Mouse (Mus musculus) forebrain, embryonic 14.5 days (tissue): ENCODE results near the gene Tmem220. TPM values are rescaled to one million over a fixed set of nuclear protein-coding genes. Genes with fewer than 3 reads are reported as not detected.
"Not testable (repeated sequence)": the region's sequence is repeated elsewhere in the genome, so short reads cannot be mapped to it uniquely, and the experiment has no call there.

Source experiments
- ATAC-seq: fragments of 200-750 bp; cut with Nextera tagmentation; 2 replicates; pipeline ENCODE4 v1.8.0; 2017; ENCODE audit warnings: mild to moderate bottlenecking, moderate library complexity
- DNase-seq: peaks from one replicate; pipeline ENCODE4 v3.0.0-alpha.2; 2015; ENCODE audit warnings: low spot score
- H3K27ac ChIP-seq: fragments of 300-500 bp; sonication (generic); 2 replicates; pipeline ENCODE4 v1.5.1; 2014; ENCODE audit warnings: low read depth, mild to moderate bottlenecking, control low read depth, low read length, moderate library complexity
- H3K27me3 ChIP-seq: fragments of 300-500 bp; sonication (generic); replicated peaks from 2 replicates; pipeline ENCODE4 v1.6.1; 2014; ENCODE audit warnings: low read length, control low read depth, mixed read lengths; ENCODE audit not compliant: control insufficient read depth, insufficient read depth
- H3K36me3 ChIP-seq: fragments of 300-500 bp; sonication (generic); 2 replicates; pipeline ENCODE4 v1.6.1; 2014; ENCODE audit warnings: low read length, control low read depth; ENCODE audit not compliant: control insufficient read depth, insufficient read depth
- H3K4me1 ChIP-seq: fragments of 300-500 bp; sonication (generic); 2 replicates; pipeline ENCODE4 v1.6.1; 2014; ENCODE audit warnings: antibody characterized with exemption, low read length, control low read depth; ENCODE audit not compliant: control insufficient read depth, insufficient read depth
- H3K4me2 ChIP-seq: fragments of 300-500 bp; sonication (generic); 2 replicates; pipeline ENCODE4 v1.6.1; 2014; ENCODE audit warnings: mild to moderate bottlenecking, control low read depth, low read length
- H3K4me3 ChIP-seq: fragments of 300-500 bp; sonication (generic); 2 replicates; pipeline ENCODE4 v1.5.1; 2014; ENCODE audit warnings: low read depth, low read length, control low read depth
- H3K9ac ChIP-seq: fragments of 300-500 bp; sonication (generic); 2 replicates; pipeline ENCODE4 v1.6.1; 2014; ENCODE audit warnings: mild to moderate bottlenecking, low read length, control low read depth, moderate library complexity
- H3K9me3 ChIP-seq: fragments of 300-500 bp; sonication (generic); replicated peaks from 2 replicates; pipeline ENCODE4 v1.6.1; 2016; ENCODE audit warnings: low read length, control low read depth, mixed read lengths; ENCODE audit not compliant: control insufficient read depth
- WGBS: fragments of 180-500 bp; shearing (Covaris S2); extraction: QIAGEN DNeasy Blood & Tissue Kit; methylation state at CpG from one replicate; pipeline ENCODE4 v1.1.7; 2014; 5-methylcytosine and 5-hydroxymethylcytosine counted together
- polyA plus RNA-seq: library from polyadenylated mRNA; unstranded; fragments of >200 nt; fragmentation: Nextera tagmentation; extraction: Ambion mirVana; gene quantifications from 2 replicates; pipeline ENCODE4 v1.2.1, GENCODE M21; 2014

The Tmem220 gene
- polyA plus RNA-seq, 1 experiment from 2014 or later: 0.36 TPM

GRCm38 (mm10) chr11:67010430-67010829 lies 14.5 kb upstream of the Tmem220 start:
- no peak overlapping the region for H3K27ac ChIP-seq
- ATAC-seq (peak; percentile 44; the same call in 1 of the 2 replicates), DNase-seq (peak; percentile 61)
- 0 out of 2 replicates have a peak, but pooled peaks cover 5% of the 10 kb centered on the region for H3K4me1 ChIP-seq
- H3K36me3 ChIP-seq: no peaks in the 10 kb centered on the region
- H3K9me3 ChIP-seq: no peaks in the 10 kb centered on the region
- no peak overlapping the region for H3K4me3 ChIP-seq
- H3K4me2 ChIP-seq: no peak overlapping the region
- no peaks in the 10 kb centered on the region for H3K27me3 ChIP-seq
- 0 out of 2 replicates have a peak overlapping the region, but pooled peaks have one; percentile 4 for H3K9ac ChIP-seq
- 10% methylated on average over 8 of the region's 8 CpGs for WGBS

GRCm38 (mm10) chr11:67011635-67012034 lies 13.3 kb upstream of the Tmem220 start:
- DNase-seq: no peak
- no peaks in the 10 kb centered on the region for H3K9me3 ChIP-seq
- H3K36me3 ChIP-seq: no peaks in the 10 kb centered on the region
- H3K4me3 ChIP-seq: no peak overlapping the region
- no peak overlapping the region for H3K9ac ChIP-seq
- no peaks in the 10 kb centered on the region for H3K27me3 ChIP-seq
- 10% methylated on average over 4 of the region's 4 CpGs for WGBS
- ATAC-seq: no peak
- H3K4me2 ChIP-seq: no peak overlapping the region
- no peak overlapping the region for H3K27ac ChIP-seq
- 0 out of 2 replicates have a peak, but pooled peaks cover 5% of the 10 kb centered on the region for H3K4me1 ChIP-seq

- H3K27me3 ChIP-seq: no peaks in the 10 kb centered on the region
- H3K9me3 ChIP-seq: no peaks in the 10 kb centered on the region
- no peak overlapping the region for H3K9ac ChIP-seq
- DNase-seq (no peak), ATAC-seq (no peak)
- H3K36me3 ChIP-seq: no peaks in the 10 kb centered on the region
- no peak overlapping the region for H3K27ac ChIP-seq
- H3K4me2 ChIP-seq: no peak overlapping the region
- H3K4me1 ChIP-seq: peaks cover 3% of the 10 kb centered on the region; the same call in 1 of the 2 replicates
- no peak overlapping the region for H3K4me3 ChIP-seq
- 6% methylated on average over 12 of the region's 12 CpGs for WGBS
Measured at GRCm38 (mm10) chr11:67017801-67018591, 7.0 kb upstream of the Tmem220 start.

GRCm38 (mm10) chr11:67019711-67020475 lies 5.1 kb upstream of the Tmem220 start:
- Histone ChIP-seq H3K27ac (no peak overlapping the region), H3K4me2 (no peak overlapping the region), H3K9ac (no peak overlapping the region), H3K4me1 (peaks cover 3% of the 10 kb centered on the region; the same call in 1 of the 2 replicates), H3K27me3 (no peaks in the 10 kb centered on the region), H3K9me3 (no peaks in the 10 kb centered on the region), H3K4me3 (no peak overlapping the region), H3K36me3 (no peaks in the 10 kb centered on the region)
- no peak for DNase-seq
- ATAC-seq: no peak
- 54% methylated on average over 7 of the region's 7 CpGs for WGBS

GRCm38 (mm10) chr11:67020948-67021347 lies 4.0 kb upstream of the Tmem220 start:
- no peaks in the 10 kb centered on the region for H3K9me3 ChIP-seq
- no peaks in the 10 kb centered on the region for H3K36me3 ChIP-seq
- ATAC-seq (no peak), DNase-seq (peak; percentile 82)
- H3K27ac ChIP-seq: no peak overlapping the region
- H3K4me1 ChIP-seq: peaks cover 3% of the 10 kb centered on the region; the same call in 1 of the 2 replicates
- peak overlapping the region; percentile 36 for H3K4me2 ChIP-seq
- 5% methylated on average over 12 of the region's 12 CpGs for WGBS
- no peak overlapping the region for H3K4me3 ChIP-seq
- H3K9ac ChIP-seq: no peak overlapping the region
- no peaks in the 10 kb centered on the region for H3K27me3 ChIP-seq

- no peak for ATAC-seq
- DNase-seq: no peak
Measured at GRCm38 (mm10) chr11:67022354-67023115, 2.4 kb upstream of the Tmem220 start.

GRCm38 (mm10) chr11:67023191-67023590 lies 1.8 kb upstream of the Tmem220 start:
- not testable (repeated sequence) for DNase-seq, H3K4me2 ChIP-seq, H3K27me3 ChIP-seq, H3K4me3 ChIP-seq, H3K36me3 ChIP-seq, ATAC-seq, H3K9ac ChIP-seq, H3K4me1 ChIP-seq, H3K27ac ChIP-seq, H3K9me3 ChIP-seq
- WGBS: 44% methylated on average over 1 of the region's 1 CpGs

More at GRCm38 (mm10) chr11:67022354-67023115, 2.4 kb upstream of the Tmem220 start:
- WGBS: 90% methylated on average over 13 of the region's 13 CpGs
- H3K4me2 ChIP-seq: no peak overlapping the region
- no peaks in the 10 kb centered on the region for H3K9me3 ChIP-seq
- H3K9ac ChIP-seq: no peak overlapping the region
- no peaks in the 10 kb centered on the region for H3K36me3 ChIP-seq
- H3K27ac ChIP-seq: no peak overlapping the region
- peaks cover 3% of the 10 kb centered on the region; the same call in 1 of the 2 replicates for H3K4me1 ChIP-seq
- H3K4me3 ChIP-seq: no peak overlapping the region
- no peaks in the 10 kb centered on the region for H3K27me3 ChIP-seq

GRCm38 (mm10) chr11:67023802-67024340 lies 1.1 kb upstream of the Tmem220 start:
- H3K27ac ChIP-seq: no peak overlapping the region
- ATAC-seq (no peak), DNase-seq (no peak)
- H3K4me2 ChIP-seq: no peak overlapping the region; the same call in 1 of the 2 replicates
- no peaks in the 10 kb centered on the region for H3K36me3 ChIP-seq
- no peak overlapping the region for H3K9ac ChIP-seq
- 13% methylated on average over 6 of the region's 6 CpGs for WGBS
- no peaks in the 10 kb centered on the region for H3K9me3 ChIP-seq
- no peaks in the 10 kb centered on the region for H3K4me1 ChIP-seq
- no peak overlapping the region for H3K4me3 ChIP-seq
- H3K27me3 ChIP-seq: no peaks in the 10 kb centered on the region
